Mouse (Mus musculus): ENCODE results near the gene Hspb2.
A peak's percentile ranks its signal among the peaks of the same experiment; 100 is the strongest.

GRCm38 (mm10) chr9:50746214-50746677 lies 5.9 kb downstream of the Hspb2 start, which contains the start of gene 2310030G06Rik:
- TF ChIP-seq CTCF (IDR thresholded peaks at IDR 0.05; ENCODE audit: insufficient read depth, low read length), result 0 out of 2 replicates have a peak, but pooled peaks have one; percentile 18
- peak; percentile 61; the same call in 1 of the 2 replicates for TF ChIP-seq POLR2A (IDR thresholded peaks at IDR 0.05; ENCODE audit: borderline replicate concordance, extremely low read depth, low read depth, low read length)
